Mouse (Mus musculus) NIH3T3 (cell line): ENCODE measurements at regions not wholly inside any gene's neighbourhood (a gene's known extent, or its start where the extent isn't known, plus 50 kb on each side); places are given as distances from the start of the nearest gene placed in this dataset.
A peak's percentile ranks its signal among the peaks of the same experiment; 100 is the strongest.

Source experiments
- DNase-seq: peaks from one replicate; pipeline ENCODE4 v3.0.0-alpha.2; 2012; ENCODE audit warnings: low read depth

DNA sequence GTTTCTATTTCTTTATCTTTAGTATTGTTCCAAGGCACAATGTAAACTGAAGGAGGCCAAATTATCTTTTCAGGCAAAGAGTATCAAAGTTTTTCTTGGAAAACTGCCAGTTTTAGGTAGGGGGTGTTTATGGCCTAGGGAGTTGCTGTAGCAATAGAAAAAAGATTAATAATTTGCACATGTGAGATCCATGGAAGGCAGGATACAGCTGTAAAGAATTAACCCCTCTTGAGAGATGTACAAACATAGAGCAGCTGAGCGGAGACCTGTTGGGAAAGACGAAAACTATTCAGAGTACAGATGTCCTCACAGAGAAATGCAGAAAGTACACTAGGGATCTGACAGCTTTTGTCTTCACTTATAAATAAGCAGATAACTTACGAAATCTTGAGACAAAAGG, 176.8 kb downstream of the Fign start:
- peak; percentile 69 for DNase-seq

DNA sequence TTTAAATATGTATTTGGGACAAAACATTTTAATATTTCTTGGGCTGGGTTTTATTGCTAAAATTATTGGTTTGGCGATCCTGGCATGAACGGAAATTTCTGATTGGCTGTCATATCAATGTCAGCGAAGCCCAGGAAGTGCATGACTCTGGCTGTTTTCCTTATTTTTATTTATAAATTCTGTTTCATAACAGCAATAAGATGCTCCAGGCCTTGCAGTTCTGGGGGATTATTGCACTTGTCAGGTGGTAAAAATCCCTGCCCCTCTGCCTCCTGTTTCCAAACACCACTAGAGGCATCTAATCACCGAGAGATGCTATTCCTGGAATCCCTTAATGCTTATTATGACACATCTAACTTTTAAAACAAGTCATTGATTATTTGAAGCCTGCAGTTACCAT, 177.8 kb downstream of the Fign start:
- no peak for DNase-seq

DNA sequence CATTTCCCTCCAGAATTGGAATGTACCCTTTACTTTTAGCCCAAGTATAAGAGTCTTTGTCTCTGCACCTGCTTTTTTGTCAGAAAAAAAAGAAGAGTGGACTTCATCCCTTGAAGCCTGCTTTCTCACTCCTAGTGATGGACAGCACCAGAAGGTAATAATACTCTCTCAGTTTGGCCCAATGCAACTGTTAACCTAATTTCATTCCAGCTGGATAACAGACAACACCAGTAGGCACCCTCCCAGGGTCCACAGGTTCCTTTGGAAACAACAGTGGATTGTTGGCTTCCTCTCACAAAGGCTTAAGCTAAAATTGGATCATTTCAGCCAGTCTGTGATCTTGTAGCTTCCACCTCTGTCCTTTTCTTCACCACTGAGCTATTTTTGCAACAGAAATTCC, 197.2 kb downstream of the Fign start:
- DNase-seq = no peak

DNA sequence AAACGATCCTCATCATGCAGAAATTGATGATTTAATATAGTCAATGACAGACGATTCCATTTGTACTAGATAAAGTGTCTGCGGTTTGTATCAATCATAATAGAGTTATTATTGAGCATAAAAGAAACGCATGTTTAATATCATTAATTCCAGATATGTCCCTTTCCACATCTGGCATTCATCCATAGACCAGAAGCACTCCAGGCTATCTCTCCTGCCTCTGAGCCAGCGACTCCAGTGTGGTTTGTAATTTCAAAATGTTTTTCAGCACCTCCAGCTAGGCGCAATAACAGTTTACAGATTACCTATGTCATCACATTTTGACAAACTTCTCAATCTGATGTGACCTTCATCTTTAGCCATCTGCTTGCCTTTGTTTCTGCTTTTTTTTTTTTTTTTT, 219.4 kb downstream of the Fign start:
- no peak for DNase-seq

DNA sequence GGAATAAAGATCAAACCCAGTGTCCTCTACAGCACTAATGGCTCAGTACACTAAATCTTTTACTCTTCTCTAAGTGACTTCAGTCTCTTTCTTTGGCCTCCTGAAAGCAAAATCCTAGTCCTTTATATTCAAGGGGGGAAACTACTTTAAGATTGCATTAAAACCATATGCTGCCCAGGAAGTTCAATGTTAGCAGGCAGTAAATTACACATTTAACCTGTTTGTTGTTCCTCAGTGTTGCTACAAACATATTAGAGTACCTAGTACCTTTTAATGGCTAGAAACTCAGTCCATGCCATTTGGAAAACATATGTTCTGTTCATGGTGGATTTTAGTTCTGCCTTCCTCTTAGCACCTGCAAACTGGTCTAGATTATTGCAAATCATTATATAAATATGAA, 220.5 kb downstream of the Fign start:
- DNase-seq = no peak

DNA sequence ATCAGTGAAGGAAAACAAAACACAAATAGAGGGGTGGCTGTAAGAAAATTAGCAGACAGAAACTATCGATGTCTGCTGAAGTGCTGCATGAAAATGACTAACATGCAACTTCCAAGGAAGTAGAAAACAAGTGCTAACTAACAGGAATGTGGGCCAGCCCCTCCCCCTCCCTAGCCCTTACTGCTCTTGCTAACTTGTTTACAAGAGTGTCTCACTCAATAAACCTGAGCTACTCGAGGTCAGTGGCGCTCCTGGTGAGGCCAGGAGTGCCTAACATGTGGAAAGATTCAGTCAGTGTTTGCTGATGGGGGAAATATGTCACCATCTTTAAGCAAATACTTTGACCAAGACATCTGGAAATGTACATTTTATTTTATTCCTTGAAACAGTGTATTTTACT, 221.5 kb downstream of the Fign start:
- DNase-seq = peak; percentile 62

DNA sequence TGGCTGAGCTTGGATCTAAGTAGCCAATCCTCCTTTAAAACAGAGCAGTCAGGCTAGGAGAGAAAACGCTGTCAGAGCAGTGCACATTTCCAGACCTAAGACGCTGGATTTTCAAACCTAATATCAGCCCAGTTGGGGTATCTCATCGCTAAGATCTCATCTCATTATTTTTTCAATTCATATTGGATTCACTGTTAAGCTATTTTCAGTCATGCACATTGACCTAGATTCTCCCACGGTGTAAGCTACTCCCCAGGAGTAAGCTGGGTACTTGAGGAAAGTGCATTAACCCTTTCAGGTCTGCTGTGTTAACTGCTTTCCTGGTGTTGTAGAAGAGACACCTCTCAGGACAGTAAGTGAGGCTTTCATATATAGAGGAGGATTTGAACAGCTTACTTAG, 222.7 kb downstream of the Fign start:
- DNase-seq = no peak

DNA sequence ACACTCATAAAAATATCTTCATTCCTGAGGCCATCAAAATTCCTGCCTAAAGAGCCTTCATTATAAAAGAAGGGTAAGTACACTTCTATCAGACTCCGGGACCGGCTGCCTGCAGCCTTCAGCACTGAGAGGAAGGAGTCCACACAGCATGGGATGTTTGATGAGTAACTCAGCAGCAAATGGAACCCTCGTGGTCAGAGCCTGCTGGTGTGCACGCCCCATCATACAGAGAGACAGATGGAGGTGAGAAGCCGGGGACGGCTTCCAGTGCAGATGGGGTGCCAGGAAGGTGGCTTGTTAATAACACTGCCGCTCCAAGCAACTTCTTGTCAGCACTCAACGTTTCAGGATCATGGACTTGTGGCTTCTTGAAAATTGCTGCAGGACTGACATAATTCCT, 231.3 kb downstream of the Fign start:
- DNase-seq = no peak

DNA sequence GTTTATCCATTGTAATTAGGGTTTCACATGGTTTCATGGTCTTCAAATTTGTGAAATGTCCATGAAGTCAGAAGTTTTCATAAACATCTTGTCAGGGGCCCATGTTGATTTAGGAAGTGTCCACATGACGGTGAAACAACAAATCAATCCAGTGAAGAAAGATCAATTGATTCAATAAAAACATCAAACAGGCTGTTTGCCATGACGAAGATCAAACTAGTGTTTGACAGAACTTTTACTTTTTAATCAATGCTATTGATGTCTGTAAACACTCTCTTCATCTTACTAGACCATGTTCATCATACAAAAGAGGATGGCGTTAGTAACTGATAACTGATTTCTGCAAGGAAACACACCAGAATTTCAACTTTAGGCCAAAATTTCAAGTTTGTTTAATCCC, 236.0 kb downstream of the Fign start:
- DNase-seq = no peak

DNA sequence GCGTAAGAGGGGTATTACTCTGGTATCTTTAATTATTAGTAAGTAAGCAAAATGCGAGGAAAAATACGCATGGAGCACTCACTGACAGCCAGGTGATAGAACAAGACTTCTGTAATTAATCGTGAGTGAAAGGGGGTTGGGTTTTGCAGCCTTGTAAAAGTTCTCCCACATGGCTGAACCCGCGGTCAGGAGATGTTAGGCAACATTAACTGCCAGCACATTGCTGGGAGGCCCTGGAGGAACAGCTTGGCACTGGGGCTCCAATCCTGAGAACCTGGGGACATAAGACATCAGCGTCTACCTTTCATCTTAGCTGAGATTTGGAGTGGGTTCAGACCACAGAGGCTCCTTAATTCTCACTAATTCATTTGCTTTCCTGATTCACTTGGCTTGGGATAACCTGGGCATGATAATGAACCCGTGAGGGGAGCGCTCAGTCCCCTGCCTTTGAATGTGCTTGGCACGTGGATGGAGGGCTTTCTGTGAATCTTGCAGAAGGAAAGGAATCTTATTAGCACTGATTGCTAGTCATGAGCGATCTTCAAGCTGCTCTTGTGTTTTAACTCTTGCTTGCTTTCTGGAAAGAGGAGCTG, 241.3 kb downstream of the Fign start:
- no peak for DNase-seq

DNA sequence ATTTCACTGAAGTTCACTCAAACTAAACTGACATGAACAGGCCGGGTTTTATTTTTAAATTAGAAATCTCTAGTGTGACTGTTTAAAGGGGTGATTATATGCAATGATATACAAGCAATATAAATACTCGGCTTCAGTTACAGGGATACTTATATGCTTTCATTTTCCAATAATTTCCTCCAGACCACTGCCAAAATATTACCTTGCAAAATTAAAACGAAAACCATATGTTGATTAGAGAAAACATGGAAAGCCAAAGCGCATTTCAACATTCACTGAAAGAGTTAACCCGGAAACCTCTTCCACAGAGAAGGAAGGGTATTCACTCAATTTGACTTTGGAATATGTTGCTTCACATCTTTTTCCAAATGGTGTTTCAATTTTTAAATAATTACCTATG, 242.4 kb downstream of the Fign start:
- DNase-seq = no peak

DNA sequence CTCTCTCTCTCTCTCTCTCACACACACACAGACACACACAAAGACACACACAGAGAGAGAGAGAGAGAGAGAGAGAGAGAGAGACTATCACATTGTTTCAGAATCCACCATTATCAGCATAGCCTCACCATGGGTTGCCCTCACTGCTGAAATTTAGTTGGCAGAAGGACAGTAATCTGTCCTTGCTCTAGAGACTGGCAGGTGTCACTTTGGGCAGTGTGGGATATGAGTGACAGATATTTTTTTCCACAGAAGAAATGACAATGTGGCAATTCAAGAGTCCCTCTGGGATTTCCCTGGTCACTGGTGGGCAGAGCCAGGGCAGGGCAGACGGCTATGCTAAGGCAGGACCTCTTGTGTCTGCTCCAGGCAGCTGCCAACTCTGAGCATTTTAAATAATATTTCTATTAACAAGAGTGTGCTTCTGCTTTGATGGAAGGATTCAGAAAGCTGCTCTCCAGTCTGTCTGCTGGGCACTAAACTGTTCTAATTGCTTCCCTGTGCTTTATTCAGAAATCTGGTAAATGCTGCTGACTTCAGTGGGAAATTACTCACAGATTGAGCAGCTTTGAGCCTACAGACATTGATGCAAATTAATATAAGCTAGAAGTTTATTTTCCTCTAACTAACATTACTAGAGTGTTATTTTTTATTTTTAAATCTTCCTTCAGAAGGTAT, 243.5 kb downstream of the Fign start:
- no peak for DNase-seq

DNA sequence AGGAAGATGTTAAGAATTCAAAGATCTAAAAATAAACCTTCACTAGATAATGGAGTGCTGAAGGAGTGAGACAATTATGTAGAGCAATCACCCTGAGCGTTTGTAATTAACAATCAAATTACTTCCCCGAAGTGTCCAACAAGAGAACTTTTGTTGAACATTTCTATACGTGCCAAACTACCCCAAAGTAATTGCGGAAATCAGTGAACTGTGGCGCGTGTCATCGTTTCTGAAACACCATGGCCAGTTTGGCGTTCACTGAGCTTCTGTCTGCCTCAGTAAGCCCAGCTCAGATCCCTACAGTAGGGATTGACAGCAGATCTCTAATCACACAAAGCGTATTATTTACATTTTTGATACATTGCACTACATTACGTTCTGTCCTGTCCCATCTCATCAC, 244.6 kb downstream of the Fign start:
- DNase-seq = no peak

DNA sequence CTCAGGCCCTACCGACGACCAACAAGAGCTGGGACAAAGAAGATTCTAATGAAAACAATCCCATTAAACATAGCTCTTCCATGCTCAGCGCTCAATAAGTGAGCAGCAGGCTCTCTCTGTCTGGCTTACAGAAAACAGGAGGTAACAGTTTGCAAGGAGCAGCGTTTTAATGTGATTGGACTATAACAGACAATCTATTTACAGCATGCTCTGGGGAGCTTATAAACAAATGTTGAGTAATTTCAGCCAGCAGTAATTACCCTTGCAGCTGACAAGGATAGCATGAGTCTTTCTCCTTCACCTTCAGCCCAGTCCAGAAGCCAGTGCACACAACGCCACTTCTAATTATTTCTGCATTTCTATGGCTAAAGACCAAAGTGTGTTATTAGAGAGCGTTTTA, 245.6 kb downstream of the Fign start:
- DNase-seq = no peak

DNA sequence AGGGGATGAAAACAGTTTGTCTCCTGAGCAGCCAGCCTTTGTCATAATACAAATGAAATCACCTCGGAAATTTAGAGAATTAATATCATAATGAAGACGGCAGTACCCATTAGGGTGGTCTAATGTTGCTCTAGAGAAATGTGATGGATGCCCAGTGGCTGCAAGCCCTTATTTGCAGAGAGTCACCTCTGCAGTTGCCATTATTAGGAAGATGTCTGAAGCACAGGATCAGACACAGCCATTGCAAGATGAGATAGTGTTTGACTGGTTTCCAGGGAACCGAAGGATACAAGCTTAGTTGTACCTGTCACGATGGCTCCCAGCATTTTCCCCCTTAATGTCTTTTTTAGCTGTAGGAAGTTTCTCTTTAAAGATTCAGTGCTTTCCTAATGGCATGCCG, 247.8 kb downstream of the Fign start:
- no peak for DNase-seq

DNA sequence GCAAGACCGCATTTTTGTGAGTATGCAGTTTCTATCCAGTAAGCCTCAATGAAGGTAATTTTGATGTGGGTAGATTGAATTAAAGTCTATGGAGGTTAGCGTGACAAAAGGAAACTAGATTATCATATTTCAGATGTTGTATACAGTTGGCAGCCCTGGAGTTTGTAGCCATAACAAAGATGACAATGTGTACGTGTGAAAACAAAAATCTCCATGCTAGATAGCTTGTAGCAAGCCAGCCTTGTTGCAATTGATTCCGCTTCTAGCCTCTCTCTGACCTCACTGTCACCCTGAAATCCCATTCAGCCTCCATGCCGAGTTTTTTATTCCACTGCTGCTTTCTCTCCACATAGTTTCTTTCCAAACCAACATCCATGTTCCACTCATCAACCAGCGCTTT, 248.4 kb downstream of the Fign start:
- no peak for DNase-seq

DNA sequence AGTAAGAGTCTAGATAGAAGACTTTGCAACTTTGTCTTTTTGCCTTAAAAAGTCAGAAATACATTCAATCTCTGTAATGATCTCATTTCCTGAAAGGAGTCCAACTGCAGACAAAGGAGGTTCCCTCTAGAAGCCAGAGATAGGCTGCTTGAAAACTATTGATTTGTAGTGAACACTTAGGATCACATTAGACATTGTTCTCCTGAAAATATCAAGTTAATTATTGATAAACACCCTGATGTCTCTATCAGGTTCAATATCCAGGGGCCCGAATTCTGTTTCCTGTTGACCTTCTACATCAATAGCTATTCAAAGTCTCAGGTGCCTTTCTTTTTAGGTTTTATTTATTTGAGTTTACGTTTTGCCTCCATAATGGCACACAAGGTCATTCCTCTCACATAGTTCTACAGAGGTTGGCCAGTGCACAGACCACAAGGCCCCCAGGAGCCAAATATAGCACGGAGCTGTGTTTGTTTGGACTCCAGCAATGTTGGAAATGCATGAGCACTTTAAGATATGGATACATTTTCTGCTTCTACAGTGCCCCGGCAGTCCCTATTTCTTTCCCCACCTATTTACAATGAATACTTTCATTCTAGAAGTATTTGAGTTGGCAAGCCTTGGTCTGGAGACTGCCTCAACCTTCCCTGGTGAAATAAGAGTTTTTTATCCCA, 265.7 kb downstream of the Fign start:
- DNase-seq = peak; percentile 9

DNA sequence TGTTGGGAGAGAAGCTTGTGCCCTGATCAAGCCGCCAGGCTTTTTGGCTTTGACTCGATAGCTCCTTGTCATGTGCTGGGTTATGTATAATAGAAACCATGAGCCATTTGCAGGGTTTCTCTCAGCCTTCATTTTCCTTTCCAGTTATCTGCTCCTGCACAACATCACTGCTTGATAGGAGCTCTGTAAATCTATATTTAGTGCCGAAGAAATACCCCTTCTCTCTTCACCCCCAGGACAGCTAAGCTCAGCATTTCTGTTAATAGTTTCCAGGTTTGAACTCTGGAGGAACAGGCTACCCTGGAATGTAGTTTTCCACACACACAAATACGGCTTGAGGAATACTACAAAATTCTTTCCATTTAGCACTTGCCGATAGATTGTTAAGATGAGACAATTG, 267.4 kb downstream of the Fign start:
- no peak for DNase-seq

DNA sequence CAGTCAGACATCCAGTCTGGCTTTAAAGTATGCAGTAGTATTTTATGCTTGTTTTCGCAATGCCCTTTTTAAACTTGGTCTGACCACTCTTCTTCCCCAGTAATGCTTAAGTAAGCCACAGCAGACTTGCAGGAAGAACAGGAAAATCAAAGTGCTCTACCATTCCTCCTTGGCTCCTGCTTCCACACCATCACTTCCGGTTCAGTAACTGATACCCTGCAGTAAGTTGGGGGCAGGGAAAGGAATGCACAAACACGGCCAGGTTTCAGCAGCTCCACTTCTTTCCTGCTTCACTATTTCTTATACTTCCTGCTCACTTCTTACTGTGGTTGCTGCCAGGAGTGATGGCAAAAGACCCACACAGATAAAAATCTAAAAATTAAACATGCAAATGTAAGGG, 269.2 kb downstream of the Fign start:
- no peak for DNase-seq

DNA sequence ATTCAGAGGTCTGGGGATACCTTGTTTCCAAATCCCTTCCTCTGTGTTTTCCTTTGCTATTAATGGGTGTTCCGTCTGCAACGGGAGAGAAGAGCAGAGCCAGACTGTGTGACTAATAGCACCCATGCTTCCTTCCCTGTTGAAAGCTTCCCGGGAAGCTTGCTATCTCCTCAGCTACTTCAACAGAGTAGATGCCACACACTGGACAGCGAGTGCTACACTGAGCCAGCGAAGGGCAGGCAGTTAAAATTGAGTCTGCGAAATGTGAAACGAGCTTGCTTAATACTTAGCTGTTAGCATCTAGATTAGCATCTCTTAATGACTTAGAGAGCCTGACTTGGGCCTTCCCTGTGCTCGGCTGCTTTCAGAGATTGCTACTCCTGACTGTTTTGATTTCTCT, 278.4 kb downstream of the Fign start:
- no peak for DNase-seq
